Mouse (Mus musculus) adrenal gland, postnatal 25 days (tissue): ENCODE data around the gene Olfr644. TPM values are rescaled to one million over a fixed set of nuclear protein-coding genes. Genes with fewer than 3 reads are reported as not detected.

Experiments used
- DNase-seq: peaks from one replicate; pipeline ENCODE4 v3.0.0; 2021; ENCODE audit warnings: mixed read lengths
- long read RNA-seq: library from polyadenylated mRNA; stranded (forward); transcript quantifications from one replicate; pipeline ENCODE4 v2.0.0, GENCODE M21; 2021
- total RNA-seq: library from RNA; stranded (reverse); gene quantifications from 2 replicates; pipeline ENCODE4 v1.2.3, GENCODE M21; 2021

Gene Olfr644
- total RNA-seq: not detected in 2 replicates
- long read RNA-seq: 0 reads

- no peak for DNase-seq
Observed at GRCm38 (mm10) chr7:104071769-104072168, at the start of gene Olfr644. Gene Olfr644, minus strand, starts transcription at chr7:104071869.

GRCm38 (mm10) chr7:104104757-104104972, 33.0 kb upstream of the Olfr644 start, which contains the start of gene Olfr646:
Gene Olfr646, plus strand, starts transcription at chr7:104104873.
- no peak for DNase-seq

- no peak for DNase-seq
Observed at GRCm38 (mm10) chr7:104103913-104104756, 32.5 kb upstream of the Olfr644 start.

GRCm38 (mm10) chr7:104085365-104085764, 13.7 kb upstream of the Olfr644 start, which contains the start of gene Olfr645:
Gene Olfr645, minus strand, starts transcription at chr7:104085465.
- no peak for DNase-seq

GRCm38 (mm10) chr7:104061345-104061744, 10.3 kb downstream of the Olfr644 start, which contains the start of gene 4930516K23Rik:
Gene 4930516K23Rik, minus strand, starts transcription at chr7:104061445.
- no peak for DNase-seq

- DNase-seq: no peak
Observed at GRCm38 (mm10) chr7:104059215-104059614, 12.5 kb downstream of the Olfr644 start.

GRCm38 (mm10) chr7:104052566-104052965, 19.1 kb downstream of the Olfr644 start, which contains the start of gene Olfr642:
Gene Olfr642, minus strand, starts transcription at chr7:104052666.
- DNase-seq: no peak

GRCm38 (mm10) chr7:104050745-104051144, 20.9 kb downstream of the Olfr644 start:
- no peak for DNase-seq

GRCm38 (mm10) chr7:104035145-104035544, 36.5 kb downstream of the Olfr644 start, which contains the start of gene Olfr641:
Gene Olfr641, plus strand, starts transcription at chr7:104035445.
- no peak for DNase-seq

- no peak for DNase-seq
Observed at GRCm38 (mm10) chr7:104026978-104027377, 44.7 kb downstream of the Olfr644 start.

GRCm38 (mm10) chr7:104025473-104025872, 46.2 kb downstream of the Olfr644 start, which contains the start of gene Olfr640:
Gene Olfr640, minus strand, starts transcription at chr7:104025573.
- DNase-seq: no peak

- no peak for DNase-seq
Observed at GRCm38 (mm10) chr7:104021651-104022050, 50.0 kb downstream of the Olfr644 start.

- no peak for DNase-seq
Observed at GRCm38 (mm10) chr7:104018953-104019352, 52.7 kb downstream of the Olfr644 start.

GRCm38 (mm10) chr7:104017203-104017602, 54.5 kb downstream of the Olfr644 start, which contains the start of gene Olfr639:
Gene Olfr639, minus strand, starts transcription at chr7:104017303.
- DNase-seq: no peak

Other genes with a start within 250 kb of the Olfr644 start
- gene Hbb-bs, start 243.8 kb downstream of the Olfr644 start, total RNA-seq: 2,100 and 2,179 TPM in 2 replicates
- not detected in 2 replicates for gene Hbb-bh2, start 231.3 kb downstream of the Olfr644 start, total RNA-seq
- gene Hbb-bh1, start 228.7 kb downstream of the Olfr644 start, total RNA-seq: not detected in 2 replicates
- not detected in 2 replicates for gene Hbb-y, start 218.7 kb downstream of the Olfr644 start, total RNA-seq
- gene Olfr66, start 185.6 kb downstream of the Olfr644 start, total RNA-seq: not detected in 2 replicates
- gene Olfr64, start 177.4 kb downstream of the Olfr644 start, total RNA-seq: not detected in 2 replicates
- not detected in 2 replicates for gene Olfr65, start 168.4 kb downstream of the Olfr644 start, total RNA-seq
- not detected in 2 replicates for gene Olfr631, start 143.0 kb downstream of the Olfr644 start, total RNA-seq
- gene Olfr632, start 137.5 kb downstream of the Olfr644 start, total RNA-seq: not detected in 2 replicates
- not detected in 2 replicates for gene Olfr633, start 127.4 kb downstream of the Olfr644 start, total RNA-seq
- gene Olfr635, start 100.7 kb downstream of the Olfr644 start, total RNA-seq: 0.06 TPM in 1 of 2 replicates, not detected in the other
- gene Olfr638, start 73.1 kb downstream of the Olfr644 start, total RNA-seq: not detected in 2 replicates
- 0.06 TPM in 1 of 2 replicates, not detected in the other for gene Olfr639, start 54.6 kb downstream of the Olfr644 start, total RNA-seq
- gene Olfr640, start 46.3 kb downstream of the Olfr644 start, total RNA-seq: not detected in 2 replicates
- not detected in 2 replicates for gene Olfr641, start 36.4 kb downstream of the Olfr644 start, total RNA-seq
- gene Olfr642, start 19.2 kb downstream of the Olfr644 start, total RNA-seq: not detected in 2 replicates
- gene 4930516K23Rik, start 10.4 kb downstream of the Olfr644 start, total RNA-seq: not detected in 2 replicates
- gene Olfr645, start 13.6 kb upstream of the Olfr644 start, total RNA-seq: not detected in 2 replicates
- not detected in 2 replicates for gene Olfr646, start 33.0 kb upstream of the Olfr644 start, total RNA-seq
- gene Ubqln5, start 58.0 kb upstream of the Olfr644 start, total RNA-seq: not detected in 2 replicates
- not detected in 2 replicates for gene Olfr643, start 65.5 kb upstream of the Olfr644 start, total RNA-seq
- gene Ubqln3, start 71.4 kb upstream of the Olfr644 start, total RNA-seq: not detected in 2 replicates
- gene Ubqlnl, start 78.7 kb upstream of the Olfr644 start, total RNA-seq: not detected in 2 replicates
- not detected in 2 replicates for gene Olfm5, start 93.0 kb upstream of the Olfr644 start, total RNA-seq
- not detected in 2 replicates for gene Olfr648, start 111.5 kb upstream of the Olfr644 start, total RNA-seq
- gene Olfr649, start 124.1 kb upstream of the Olfr644 start, total RNA-seq: not detected in 2 replicates
- gene Trim6, start 146.9 kb upstream of the Olfr644 start, total RNA-seq: 0.48 and 1.2 TPM in 2 replicates
- 7.7 and 12.1 TPM in 2 replicates for gene Trim34a, start 172.6 kb upstream of the Olfr644 start, total RNA-seq
- 5.7 and 7.3 TPM in 2 replicates for gene Trim5, start 216.2 kb upstream of the Olfr644 start, total RNA-seq
- gene Trim12a, start 243.6 kb upstream of the Olfr644 start, total RNA-seq: 15.5 and 24.4 TPM in 2 replicates